Mouse (Mus musculus) liver, embryonic 11.5 days (tissue): ENCODE data around the gene Sergef. TPM values are rescaled to one million over a fixed set of nuclear protein-coding genes. Genes with fewer than 3 reads are reported as not detected.
"Not testable (repeated sequence)": the region's sequence is repeated elsewhere in the genome, so short reads cannot be mapped to it uniquely, and the experiment has no call there.

ENCODE experiments used
- ATAC-seq: fragments of 200-750 bp; cut with Nextera tagmentation; replicated peaks from 2 replicates; pipeline ENCODE4 v1.8.0; 2017; ENCODE audit warnings: moderate number of reproducible peaks, mild to moderate bottlenecking, moderate TSS enrichment, moderate library complexity; ENCODE audit not compliant: low FRiP score
- DNase-seq: peaks from one replicate; pipeline ENCODE4 v3.0.0-alpha.2; 2017; ENCODE audit warnings: low spot score
- H3K27ac ChIP-seq: fragments of 300-500 bp; sonication (generic); 2 replicates; pipeline ENCODE4 v1.5.1; 2014; ENCODE audit warnings: mild to moderate bottlenecking, low read depth, low read length, control low read depth
- H3K27me3 ChIP-seq: fragments of 300-500 bp; sonication (generic); replicated peaks from 2 replicates; pipeline ENCODE4 v1.6.1; 2014; ENCODE audit warnings: low read length, mixed read lengths; ENCODE audit not compliant: control insufficient read depth, insufficient read depth
- H3K36me3 ChIP-seq: fragments of 300-500 bp; sonication (generic); 2 replicates; pipeline ENCODE4 v1.6.1; 2014; ENCODE audit warnings: mild to moderate bottlenecking, low read length, moderate library complexity, mixed read lengths; ENCODE audit not compliant: control insufficient read depth, insufficient read depth
- H3K4me1 ChIP-seq: fragments of 300-500 bp; sonication (generic); replicated peaks from 2 replicates; pipeline ENCODE4 v1.6.1; 2014; ENCODE audit warnings: low read length, mixed read lengths; ENCODE audit not compliant: control insufficient read depth, insufficient read depth
- H3K4me2 ChIP-seq: fragments of 300-500 bp; sonication (generic); 2 replicates; pipeline ENCODE4 v1.6.1; 2014; ENCODE audit warnings: mild to moderate bottlenecking, control low read depth, moderate library complexity
- H3K4me3 ChIP-seq: fragments of 300-500 bp; sonication (generic); 2 replicates; pipeline ENCODE4 v1.5.1; 2014; ENCODE audit warnings: low read depth, low read length, control low read depth
- H3K9ac ChIP-seq: fragments of 300-500 bp; sonication (generic); 2 replicates; pipeline ENCODE4 v1.6.1; 2014; ENCODE audit warnings: low read depth, low read length, control low read depth
- H3K9me3 ChIP-seq: fragments of 300-500 bp; sonication (generic); 2 replicates; pipeline ENCODE4 v1.6.1; 2016; ENCODE audit warnings: low read length, inconsistent platforms, mixed read lengths; ENCODE audit not compliant: control insufficient read depth
- WGBS: fragments of 180-500 bp; shearing (Covaris S2); extraction: QIAGEN DNeasy Blood & Tissue Kit; methylation state at CpG from one replicate; pipeline ENCODE4 v1.1.7; 2014; 5-methylcytosine and 5-hydroxymethylcytosine counted together
- polyA plus RNA-seq: library from polyadenylated mRNA; unstranded; fragments of >200 nt; fragmentation: Nextera tagmentation; extraction: Ambion mirVana; gene quantifications from 2 replicates; pipeline ENCODE4 v1.2.1, GENCODE M21; 2014

The Sergef gene
- polyA plus RNA-seq: 13.2 and 15.7 TPM in 2 replicates

GRCm38 (mm10) chr7:46639692-46640031 is at the start of gene Sergef:
Sergef (minus strand) TSS chr7:46639807.
- ATAC-seq (peak; percentile 97), DNase-seq (peak; percentile 89)
- H3K36me3 ChIP-seq: no peaks in the 10 kb centered on the region
- H3K4me3 ChIP-seq: peak within 1 kb of the TSS; percentile 68
- 0 out of 2 replicates have a peak, but pooled peaks cover 4% of the 10 kb centered on the region for H3K4me1 ChIP-seq
- H3K27me3 ChIP-seq: peaks cover 2% of the 10 kb centered on the region; the same call in 1 of the 2 replicates
- peak within 1 kb of the TSS; percentile 72 for H3K9ac ChIP-seq
- no peaks in the 10 kb centered on the region for H3K9me3 ChIP-seq
- 0 out of 2 replicates have a peak within 1 kb of the TSS, but pooled peaks have one; percentile 2 for H3K27ac ChIP-seq
- H3K4me2 ChIP-seq: peak within 1 kb of the TSS; percentile 85
- under 1% methylated on average over 30 of the region's 30 CpGs for WGBS

GRCm38 (mm10) chr7:46686827-46687226 is 47.2 kb upstream of the Sergef start:
- ATAC-seq: no peak

GRCm38 (mm10) chr7:46680732-46681131 is 41.1 kb upstream of the Sergef start:
- H3K27me3 ChIP-seq: no peaks in the 10 kb centered on the region
- no peak overlapping the region for H3K4me2 ChIP-seq
- DNase-seq: no peak
- no peaks in the 10 kb centered on the region for H3K9me3 ChIP-seq
- H3K9ac ChIP-seq: no peak overlapping the region
- H3K4me3 ChIP-seq: no peak overlapping the region
- no peaks in the 10 kb centered on the region for H3K4me1 ChIP-seq
- ATAC-seq: no peak
- H3K27ac ChIP-seq: no peak overlapping the region
- H3K36me3 ChIP-seq: no peaks in the 10 kb centered on the region

More at GRCm38 (mm10) chr7:46686827-46687226, 47.2 kb upstream of the Sergef start:
- 82% methylated on average over 5 of the region's 5 CpGs for WGBS
- H3K27ac ChIP-seq: no peak overlapping the region
- no peaks in the 10 kb centered on the region for H3K27me3 ChIP-seq
- no peaks in the 10 kb centered on the region for H3K4me1 ChIP-seq
- H3K9ac ChIP-seq: no peak overlapping the region
- H3K4me2 ChIP-seq: no peak overlapping the region
- H3K9me3 ChIP-seq: no peaks in the 10 kb centered on the region
- H3K4me3 ChIP-seq: no peak overlapping the region
- no peak for DNase-seq
- peaks cover 17% of the 10 kb centered on the region for H3K36me3 ChIP-seq

- WGBS: 84% methylated on average over 7 of the region's 7 CpGs
- not testable (repeated sequence) for H3K9ac ChIP-seq, H3K36me3 ChIP-seq, H3K9me3 ChIP-seq, H3K4me2 ChIP-seq, H3K27ac ChIP-seq, H3K4me3 ChIP-seq, DNase-seq, H3K4me1 ChIP-seq, H3K27me3 ChIP-seq, ATAC-seq
Observed at GRCm38 (mm10) chr7:46679044-46679443, 39.4 kb upstream of the Sergef start.

- Histone ChIP-seq H3K9me3 (no peaks in the 10 kb centered on the region), H3K36me3 (no peaks in the 10 kb centered on the region), H3K4me2 (no peak overlapping the region), H3K27ac (no peak overlapping the region), H3K4me1 (no peaks in the 10 kb centered on the region), H3K27me3 (no peaks in the 10 kb centered on the region), H3K4me3 (no peak overlapping the region), H3K9ac (no peak overlapping the region)
- no peak for ATAC-seq
- 72% methylated on average over 3 of the region's 3 CpGs for WGBS
- DNase-seq: no peak
Observed at GRCm38 (mm10) chr7:46678417-46678816, 38.8 kb upstream of the Sergef start.

GRCm38 (mm10) chr7:46676808-46677360 is 37.3 kb upstream of the Sergef start:
- Histone ChIP-seq H3K4me3 (no peak overlapping the region), H3K9ac (no peak overlapping the region), H3K4me1 (no peaks in the 10 kb centered on the region), H3K4me2 (no peak overlapping the region), H3K27ac (no peak overlapping the region), H3K27me3 (no peaks in the 10 kb centered on the region; the same call in 1 of the 2 replicates), H3K36me3 (no peaks in the 10 kb centered on the region), H3K9me3 (no peaks in the 10 kb centered on the region)
- WGBS: 62% methylated on average over 5 of the region's 5 CpGs
- DNase-seq (no peak), ATAC-seq (no peak)

- H3K4me1 ChIP-seq: no peaks in the 10 kb centered on the region
- DNase-seq (no peak), ATAC-seq (no peak)
- H3K4me3 ChIP-seq: no peak overlapping the region
- no peak overlapping the region for H3K9ac ChIP-seq
- no peaks in the 10 kb centered on the region for H3K9me3 ChIP-seq
- H3K4me2 ChIP-seq: no peak overlapping the region
- H3K27ac ChIP-seq: no peak overlapping the region
- H3K36me3 ChIP-seq: no peaks in the 10 kb centered on the region
- WGBS: 56% methylated on average over 8 of the region's 8 CpGs
- no peaks in the 10 kb centered on the region; the same call in 1 of the 2 replicates for H3K27me3 ChIP-seq
Observed at GRCm38 (mm10) chr7:46675886-46676285, 36.3 kb upstream of the Sergef start.

GRCm38 (mm10) chr7:46675061-46675460 is 35.5 kb upstream of the Sergef start:
- no peak overlapping the region for H3K4me3 ChIP-seq
- DNase-seq (no peak), ATAC-seq (no peak)
- no peak overlapping the region for H3K27ac ChIP-seq
- no peaks in the 10 kb centered on the region for H3K4me1 ChIP-seq
- WGBS: 90% methylated on average over 7 of the region's 7 CpGs
- H3K27me3 ChIP-seq: no peaks in the 10 kb centered on the region; the same call in 1 of the 2 replicates
- H3K4me2 ChIP-seq: no peak overlapping the region
- H3K36me3 ChIP-seq: no peaks in the 10 kb centered on the region
- no peaks in the 10 kb centered on the region for H3K9me3 ChIP-seq
- no peak overlapping the region for H3K9ac ChIP-seq

GRCm38 (mm10) chr7:46672160-46672672 is 32.6 kb upstream of the Sergef start, which contains the start of gene Tph1:
Tph1 (minus strand) TSS chr7:46672537.
- no peaks in the 10 kb centered on the region for H3K9me3 ChIP-seq
- H3K4me1 ChIP-seq: no peaks in the 10 kb centered on the region; the same call in 1 of the 2 replicates
- WGBS: 47% methylated on average over 10 of the region's 10 CpGs
- ATAC-seq (no peak), DNase-seq (no peak)
- H3K27me3 ChIP-seq: peaks cover 9% of the 10 kb centered on the region
- H3K9ac ChIP-seq: no peak within 1 kb of the TSS
- no peaks in the 10 kb centered on the region for H3K36me3 ChIP-seq
- no peak within 1 kb of the TSS for H3K4me2 ChIP-seq
- H3K27ac ChIP-seq: no peak within 1 kb of the TSS
- H3K4me3 ChIP-seq: no peak within 1 kb of the TSS
